Mouse (Mus musculus) embryonic facial prominence, embryonic 12.5 days (tissue): Measurements from ENCODE around the gene Gm10230. TPM values are rescaled to one million over a fixed set of nuclear protein-coding genes. Genes with fewer than 3 reads are reported as not detected.
"Not testable (repeated sequence)": the region's sequence is repeated elsewhere in the genome, so short reads cannot be mapped to it uniquely, and the experiment has no call there.

Source experiments
- ATAC-seq: fragments of 200-750 bp; cut with Nextera tagmentation; 2 replicates; pipeline ENCODE4 v1.8.0; 2017; ENCODE audit not compliant: insufficient number of reproducible peaks, insufficient read depth, low FRiP score, low TSS enrichment
- H3K27ac ChIP-seq: fragments of 300-500 bp; sonication (generic); 2 replicates; pipeline ENCODE4 v1.5.1; 2016; ENCODE audit warnings: mild to moderate bottlenecking
- H3K27me3 ChIP-seq: fragments of 300-500 bp; sonication (generic); 2 replicates; pipeline ENCODE4 v1.6.1; 2016; ENCODE audit warnings: mild to moderate bottlenecking, moderate library complexity
- H3K36me3 ChIP-seq: fragments of 300-500 bp; sonication (generic); 2 replicates; pipeline ENCODE4 v1.6.1; 2016; ENCODE audit warnings: mild to moderate bottlenecking
- H3K4me1 ChIP-seq: fragments of 300-500 bp; sonication (generic); 2 replicates; pipeline ENCODE4 v1.6.1; 2016
- H3K4me2 ChIP-seq: fragments of 300-500 bp; sonication (generic); replicated peaks from 2 replicates; pipeline ENCODE4 v1.6.1; 2016; ENCODE audit warnings: mild to moderate bottlenecking, moderate library complexity
- H3K4me3 ChIP-seq: fragments of 300-500 bp; sonication (generic); 2 replicates; pipeline ENCODE4 v1.5.1; 2016; ENCODE audit warnings: mild to moderate bottlenecking
- H3K9ac ChIP-seq: fragments of 300-500 bp; sonication (generic); 2 replicates; pipeline ENCODE4 v1.6.1; 2016; ENCODE audit warnings: mild to moderate bottlenecking, moderate library complexity
- H3K9me3 ChIP-seq: fragments of 300-500 bp; sonication (generic); 2 replicates; pipeline ENCODE4 v1.6.1; 2016; ENCODE audit warnings: mild to moderate bottlenecking, moderate library complexity
- WGBS: fragments of 180-500 bp; shearing (Covaris S2); methylation state at CpG from one replicate; pipeline ENCODE4 v1.1.7; 2016; 5-methylcytosine and 5-hydroxymethylcytosine counted together
- microRNA-seq: library from miRNA; unstranded; fragments of <30 nt; microRNA quantifications from one replicate; pipeline ENCODE4, GENCODE M21; 2017
- polyA plus RNA-seq: library from polyadenylated mRNA; unstranded; fragments of >200 nt; fragmentation: Nextera tagmentation; extraction: Ambion mirVana; gene quantifications from 2 replicates; pipeline ENCODE4 v1.2.1, GENCODE M21; 2016

Gm10230 gene
- not detected in 2 replicates for polyA plus RNA-seq

- not testable (repeated sequence) for H3K9ac ChIP-seq, H3K27ac ChIP-seq, ATAC-seq, H3K4me2 ChIP-seq, H3K27me3 ChIP-seq, H3K9me3 ChIP-seq, H3K4me3 ChIP-seq, H3K4me1 ChIP-seq, H3K36me3 ChIP-seq
- WGBS, result no CpG with 5 or more reads among the region's 7 CpGs
Observed at GRCm38 (mm10) chrX:27494782-27495181, at the start of gene Gm10230. TSS of gene Gm10230 (minus strand) at chrX:27494882.

Small RNA genes within 50 kb of the gene (microRNA-seq; reads per million reads assigned to microRNA genes)
- gene Gm44452, result not detected
